Mouse (Mus musculus) MEL (cell line): ENCODE data around the gene Sepsecs.

Experiments
- EP300 ChIP-seq, 2 experiments: IDR thresholded peaks; 2 replicates each; pipeline ENCODE4 v1.6.1; 2011; ENCODE audit warnings: improper control_type of control experiment in 2 of 2, low read length in 2 of 2, low read depth in 1 of 2, mild to moderate bottlenecking in 1 of 2
- MAFK ChIP-seq: IDR thresholded peaks from 2 replicates; pipeline ENCODE4 v1.6.1; 2011; ENCODE audit warnings: low read depth, mild to moderate bottlenecking, low read length, improper control_type of control experiment, borderline replicate concordance
- MAZ ChIP-seq: IDR thresholded peaks from 2 replicates; pipeline ENCODE4 v1.6.1; 2012; ENCODE audit warnings: low read depth, mild to moderate bottlenecking, inconsistent platforms, low read length, improper control_type of control experiment
- NELFE ChIP-seq: IDR thresholded peaks from 2 replicates; pipeline ENCODE4 v1.6.1; 2011; ENCODE audit warnings: low read depth, low read length, improper control_type of control experiment
- POLR2A ChIP-seq, 2 experiments: IDR thresholded peaks; 2 replicates each; pipeline ENCODE4 v1.6.1; 2011 to 2012; ENCODE audit warnings: low read length in 2 of 2, mild to moderate bottlenecking in 2 of 2, control low read depth in 1 of 2, improper control_type of control experiment in 1 of 2, low read depth in 1 of 2, moderate library complexity in 1 of 2; ENCODE audit not compliant: control insufficient read depth in 1 of 2, insufficient read depth in 1 of 2, poor library complexity in 1 of 2
- TBP ChIP-seq: IDR thresholded peaks from 2 replicates; pipeline ENCODE4 v1.8.0; 2011; ENCODE audit warnings: low read depth, low read length, improper control_type of control experiment
- USF1 ChIP-seq: IDR thresholded peaks from 2 replicates; pipeline ENCODE4 v1.6.1; 2014; ENCODE audit warnings: low read depth, mild to moderate bottlenecking, inconsistent platforms, low read length, improper control_type of control experiment, moderate library complexity

DNA sequence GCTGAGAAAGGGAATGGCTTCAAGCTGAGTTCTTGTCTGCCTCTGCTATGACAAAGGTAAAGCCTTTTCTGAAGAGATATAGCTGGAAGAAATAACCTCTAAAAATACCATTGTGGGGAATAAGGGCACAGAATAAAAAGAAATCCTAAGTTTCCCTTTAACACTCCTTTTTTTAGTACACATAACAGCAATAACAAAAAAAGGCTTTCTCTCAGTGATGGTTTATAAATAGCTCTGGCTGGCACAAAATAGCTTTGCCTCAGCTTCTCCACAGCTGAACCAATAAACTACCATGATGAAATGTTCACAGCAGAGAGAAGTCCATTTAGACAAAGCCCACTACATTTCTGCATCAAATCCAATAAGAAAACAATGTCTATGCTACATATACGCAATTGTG lies 17.4 kb downstream of the Sepsecs start:
- TF ChIP-seq TBP (no peak), MAFK (no peak), NELFE (no peak), MAZ (no peak), USF1 (no peak), EP300 (IDR thresholded peaks at IDR 0.05; ENCODE audit: low read depth in 1 of 2, low read length in 2 of 2) (no peak), POLR2A (IDR thresholded peaks at IDR 0.05; ENCODE audit: control insufficient read depth in 1 of 2, insufficient read depth in 1 of 2, low read depth in 1 of 2, low read length in 2 of 2, poor library complexity in 1 of 2) (no peak)
